Mouse (Mus musculus): ENCODE data around the gene Cfap77. TPM values are rescaled to one million over a fixed set of nuclear protein-coding genes. Genes with fewer than 3 reads are reported as not detected.

Cfap77 gene
- polyA plus RNA-seq, 1 experiment from 2014 or later: 0.18 TPM

DNA sequence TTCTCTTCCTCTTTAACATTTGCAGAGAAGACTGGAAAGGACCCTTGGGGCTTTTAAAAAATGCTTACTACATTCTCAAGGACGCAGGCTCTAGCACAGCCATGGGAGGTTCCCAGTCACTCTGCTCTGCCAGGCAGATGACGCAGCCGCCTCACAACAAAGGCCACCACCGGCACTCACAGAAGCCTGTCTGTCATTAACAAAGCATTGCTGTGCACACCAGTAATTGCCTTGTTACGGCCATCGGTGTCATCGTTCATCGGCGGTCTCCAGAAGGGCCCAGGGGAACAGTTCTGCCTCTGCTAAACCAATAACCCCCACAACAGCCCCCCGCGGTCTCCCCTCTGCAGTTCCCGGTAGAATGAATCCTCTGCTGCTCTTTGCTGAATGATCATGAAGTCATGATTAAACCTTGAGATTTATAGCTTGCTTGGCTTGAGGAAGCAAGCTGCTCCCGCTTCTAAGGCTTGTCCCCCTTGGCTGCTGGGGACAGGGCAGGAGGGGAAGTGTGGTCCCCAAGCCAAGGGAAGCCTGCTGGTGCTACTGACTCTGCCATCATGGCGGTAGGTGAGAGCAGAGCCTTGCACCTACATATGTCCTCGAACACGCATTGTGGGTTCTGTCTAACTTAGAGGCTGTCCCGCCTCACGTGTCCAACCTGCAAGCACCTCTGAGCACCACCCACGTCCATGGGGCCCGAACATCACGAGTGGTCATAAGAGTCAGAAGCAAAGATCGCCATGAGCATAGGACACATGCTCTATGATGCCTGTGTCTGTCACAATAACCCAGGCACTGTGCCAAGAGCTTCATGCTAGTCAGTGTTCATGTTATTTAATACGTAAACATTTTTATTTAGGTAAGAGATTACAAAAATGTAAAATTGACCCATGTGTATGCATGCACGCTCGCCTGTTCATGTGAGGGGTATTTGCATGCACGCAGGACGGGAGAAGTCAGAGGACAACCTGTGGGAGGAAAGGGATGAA lies 38.0 kb downstream of the Cfap77 start:
- Histone ChIP-seq H3K36me3 (ENCODE audit: control insufficient read depth, insufficient read depth) (no peaks in the 10 kb centered on the region), H3K4me1 (ENCODE audit: control insufficient read depth, insufficient read depth, low read length) (no peaks in the 10 kb centered on the region), H3K9ac (ENCODE audit: low read length) (no peak overlapping the region), H3K27me3 (ENCODE audit: control insufficient read depth, insufficient read depth, low read length) (no peaks in the 10 kb centered on the region), H3K9me3 (replicated peaks; ENCODE audit: control insufficient read depth, low read length) (no peaks in the 10 kb centered on the region), H3K4me3 (ENCODE audit: low read length) (no peak overlapping the region), H3K27ac (ENCODE audit: low read length) (0 out of 2 replicates have a peak overlapping the region, but pooled peaks have one; percentile 16), H3K4me2 (ENCODE audit: low read depth, low read length) (peak overlapping the region; percentile 14; the same call in 1 of the 2 replicates)
- WGBS: 60% methylated on average over 27 of the region's 27 CpGs
- ATAC-seq (replicated peaks; ENCODE audit: extremely low read depth, insufficient read depth, low FRiP score): no peak

DNA sequence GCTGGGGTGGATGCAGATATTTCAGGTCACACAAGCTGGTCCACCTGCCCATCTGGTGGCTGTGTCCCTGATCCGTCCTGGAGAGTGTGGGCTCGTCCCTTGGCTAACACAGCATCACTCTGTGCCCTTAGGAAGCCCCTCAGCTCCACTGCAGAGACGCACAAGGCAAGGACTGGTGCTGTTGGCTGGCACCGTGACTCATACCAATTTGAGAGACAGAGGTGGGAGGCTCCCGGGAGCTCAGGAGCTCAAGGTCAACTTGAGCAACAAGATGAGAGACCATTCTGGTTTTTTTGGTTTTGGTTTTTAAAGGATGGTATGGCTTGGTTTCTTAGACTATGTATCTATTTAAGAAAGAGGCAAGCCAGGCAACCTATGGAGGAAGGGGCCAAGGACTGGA lies 42.3 kb downstream of the Cfap77 start:
- H3K4me2 ChIP-seq (ENCODE audit: low read depth, low read length): no peak overlapping the region
- no peak overlapping the region for H3K9ac ChIP-seq (ENCODE audit: low read length)
- no peak for ATAC-seq (replicated peaks; ENCODE audit: extremely low read depth, insufficient read depth, low FRiP score)
- 65% methylated on average over 5 of the region's 5 CpGs for WGBS
- H3K4me1 ChIP-seq (ENCODE audit: control insufficient read depth, insufficient read depth, low read length): no peaks in the 10 kb centered on the region
- no peak overlapping the region for H3K27ac ChIP-seq (ENCODE audit: low read length)
- H3K4me3 ChIP-seq (ENCODE audit: low read length): no peak overlapping the region
- no peaks in the 10 kb centered on the region for H3K36me3 ChIP-seq (ENCODE audit: control insufficient read depth, insufficient read depth)
- peaks cover 7% of the 10 kb centered on the region; the same call in 1 of the 2 replicates for H3K27me3 ChIP-seq (ENCODE audit: control insufficient read depth, insufficient read depth, low read length)
- H3K9me3 ChIP-seq (replicated peaks; ENCODE audit: control insufficient read depth, low read length): no peaks in the 10 kb centered on the region

DNA sequence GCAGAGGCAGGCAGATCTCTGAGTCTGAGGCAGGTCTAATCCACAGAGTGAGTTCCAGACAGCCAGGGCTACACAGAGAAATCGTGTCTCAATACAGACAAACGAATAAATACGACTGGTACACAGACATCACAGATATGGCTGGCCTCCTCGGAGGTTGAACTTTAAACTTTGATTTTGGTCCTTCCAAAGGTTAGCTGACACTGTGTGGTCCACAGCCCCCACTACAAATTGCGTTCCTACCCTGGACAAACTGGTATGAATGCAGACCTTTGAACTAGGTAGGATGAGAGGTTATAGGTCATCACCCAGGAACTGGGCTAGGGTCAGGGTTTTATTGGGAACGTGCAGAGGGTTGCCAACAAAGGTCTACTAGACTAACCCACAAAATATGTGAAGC lies 47.2 kb downstream of the Cfap77 start:
- 82% methylated on average over 6 of the region's 6 CpGs for WGBS
- no peaks in the 10 kb centered on the region for H3K9me3 ChIP-seq (replicated peaks; ENCODE audit: control insufficient read depth, low read length)
- no peak overlapping the region for H3K4me3 ChIP-seq (ENCODE audit: low read length)
- no peak overlapping the region for H3K4me2 ChIP-seq (ENCODE audit: low read depth, low read length)
- H3K36me3 ChIP-seq (ENCODE audit: control insufficient read depth, insufficient read depth): no peaks in the 10 kb centered on the region
- H3K27me3 ChIP-seq (ENCODE audit: control insufficient read depth, insufficient read depth, low read length): peaks cover 7% of the 10 kb centered on the region; the same call in 1 of the 2 replicates
- H3K27ac ChIP-seq (ENCODE audit: low read length): no peak overlapping the region
- no peak overlapping the region for H3K9ac ChIP-seq (ENCODE audit: low read length)
- H3K4me1 ChIP-seq (ENCODE audit: control insufficient read depth, insufficient read depth, low read length): no peaks in the 10 kb centered on the region
- no peak for ATAC-seq (replicated peaks; ENCODE audit: extremely low read depth, insufficient read depth, low FRiP score)

- ATAC-seq (replicated peaks; ENCODE audit: extremely low read depth, insufficient read depth, low FRiP score): no peak
- Histone ChIP-seq H3K4me2 (ENCODE audit: low read depth, low read length) (no peak overlapping the region), H3K36me3 (ENCODE audit: control insufficient read depth, insufficient read depth) (no peaks in the 10 kb centered on the region), H3K9ac (ENCODE audit: low read length) (no peak overlapping the region), H3K27ac (ENCODE audit: low read length) (no peak overlapping the region), H3K27me3 (ENCODE audit: control insufficient read depth, insufficient read depth, low read length) (peaks cover 7% of the 10 kb centered on the region; the same call in 1 of the 2 replicates), H3K9me3 (replicated peaks; ENCODE audit: control insufficient read depth, low read length) (no peaks in the 10 kb centered on the region), H3K4me1 (ENCODE audit: control insufficient read depth, insufficient read depth, low read length) (no peaks in the 10 kb centered on the region), H3K4me3 (ENCODE audit: low read length) (no peak overlapping the region)
- 81% methylated on average over 13 of the region's 13 CpGs for WGBS
Measured at GRCm38 (mm10) chr2:29006455-29007034, 48.3 kb downstream of the Cfap77 start.

GRCm38 (mm10) chr2:29004037-29004436 lies 50.8 kb downstream of the Cfap77 start:
- ATAC-seq (replicated peaks; ENCODE audit: extremely low read depth, insufficient read depth, low FRiP score): no peak
- no peak overlapping the region for H3K4me2 ChIP-seq (ENCODE audit: low read depth, low read length)
- 66% methylated on average over 9 of the region's 9 CpGs for WGBS

DNA sequence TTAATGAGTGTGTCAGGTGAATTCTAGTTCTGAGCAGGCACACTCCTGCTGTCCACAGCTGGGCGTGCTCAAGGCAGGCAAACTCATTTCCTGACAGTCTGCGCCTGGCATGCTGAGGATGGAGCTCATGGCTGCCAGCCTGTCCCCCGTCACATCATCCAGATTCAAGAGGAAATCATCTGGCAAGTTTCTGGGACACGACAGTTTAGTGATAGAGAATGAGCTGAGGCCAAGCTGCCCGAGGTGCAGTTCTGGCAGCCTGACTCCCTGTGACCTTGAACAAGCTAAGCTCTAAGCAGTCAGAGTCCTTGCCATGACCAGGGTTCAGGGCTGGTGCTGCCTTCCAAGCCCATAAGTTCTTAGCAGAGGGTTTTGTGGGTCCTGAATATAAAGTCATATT lies 56.6 kb downstream of the Cfap77 start:
- H3K9ac ChIP-seq (ENCODE audit: low read length): no peak overlapping the region
- no peaks in the 10 kb centered on the region for H3K9me3 ChIP-seq (replicated peaks; ENCODE audit: control insufficient read depth, low read length)
- 19% methylated on average over 5 of the region's 5 CpGs for WGBS
- no peaks in the 10 kb centered on the region for H3K36me3 ChIP-seq (ENCODE audit: control insufficient read depth, insufficient read depth)
- H3K4me3 ChIP-seq (ENCODE audit: low read length): no peak overlapping the region
- H3K4me2 ChIP-seq (ENCODE audit: low read depth, low read length): no peak overlapping the region
- no peaks in the 10 kb centered on the region for H3K27me3 ChIP-seq (ENCODE audit: control insufficient read depth, insufficient read depth, low read length)
- H3K4me1 ChIP-seq (ENCODE audit: control insufficient read depth, insufficient read depth, low read length): no peaks in the 10 kb centered on the region
- 0 out of 2 replicates have a peak, but pooled peaks have one; percentile 45 for ATAC-seq (replicated peaks; ENCODE audit: extremely low read depth, insufficient read depth, low FRiP score)
- no peak overlapping the region for H3K27ac ChIP-seq (ENCODE audit: low read length)

More at GRCm38 (mm10) chr2:29004037-29004436, 50.8 kb downstream of the Cfap77 start:
- peaks cover 4% of the 10 kb centered on the region; the same call in 1 of the 2 replicates for H3K27me3 ChIP-seq (ENCODE audit: control insufficient read depth, insufficient read depth, low read length)
- H3K27ac ChIP-seq (ENCODE audit: low read length): no peak overlapping the region
- no peaks in the 10 kb centered on the region for H3K4me1 ChIP-seq (ENCODE audit: control insufficient read depth, insufficient read depth, low read length)
- no peak overlapping the region for H3K4me3 ChIP-seq (ENCODE audit: low read length)
- no peak overlapping the region for H3K9ac ChIP-seq (ENCODE audit: low read length)
- no peaks in the 10 kb centered on the region for H3K36me3 ChIP-seq (ENCODE audit: control insufficient read depth, insufficient read depth)
- no peaks in the 10 kb centered on the region for H3K9me3 ChIP-seq (replicated peaks; ENCODE audit: control insufficient read depth, low read length)

DNA sequence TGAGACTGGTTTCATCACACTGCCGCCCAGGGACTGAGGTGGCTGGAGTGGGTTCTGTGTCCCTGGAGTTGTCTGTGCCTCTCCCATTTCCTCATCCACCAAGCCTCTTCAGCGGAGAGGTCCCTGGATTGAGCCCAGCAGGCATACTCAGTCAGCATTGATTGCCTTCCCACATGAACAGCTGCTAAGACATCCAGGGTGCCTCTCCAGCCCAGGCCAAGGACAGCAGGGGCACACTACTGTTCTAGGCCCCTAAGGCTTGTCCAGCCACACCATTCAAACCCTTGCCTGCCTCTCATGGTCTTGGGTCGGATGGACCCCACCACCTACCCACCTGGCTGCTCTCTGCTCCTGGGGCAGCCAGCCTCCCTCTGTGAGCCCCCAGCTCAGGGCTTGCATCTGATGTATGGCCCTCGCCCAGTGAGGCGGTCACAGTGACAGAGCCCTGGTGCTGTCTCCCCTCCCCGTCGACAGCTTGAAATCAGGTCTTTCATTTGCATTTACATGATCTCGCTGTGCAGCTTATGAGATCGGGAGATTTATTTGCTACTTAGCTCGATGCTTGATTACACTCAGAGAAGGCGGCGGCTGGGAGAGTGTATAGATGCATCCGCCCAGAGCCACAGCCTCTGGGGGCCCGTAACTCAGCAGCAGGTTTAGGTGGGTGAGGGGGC lies 57.6 kb downstream of the Cfap77 start:
- no peak overlapping the region for H3K9ac ChIP-seq (ENCODE audit: low read length)
- no peak for ATAC-seq (replicated peaks; ENCODE audit: extremely low read depth, insufficient read depth, low FRiP score)
- H3K4me1 ChIP-seq (ENCODE audit: control insufficient read depth, insufficient read depth, low read length): no peaks in the 10 kb centered on the region
- 71% methylated on average over 14 of the region's 14 CpGs for WGBS
- H3K9me3 ChIP-seq (replicated peaks; ENCODE audit: control insufficient read depth, low read length): no peaks in the 10 kb centered on the region
- H3K27ac ChIP-seq (ENCODE audit: low read length): no peak overlapping the region
- H3K36me3 ChIP-seq (ENCODE audit: control insufficient read depth, insufficient read depth): no peaks in the 10 kb centered on the region
- no peaks in the 10 kb centered on the region for H3K27me3 ChIP-seq (ENCODE audit: control insufficient read depth, insufficient read depth, low read length)
- no peak overlapping the region for H3K4me3 ChIP-seq (ENCODE audit: low read length)
- H3K4me2 ChIP-seq (ENCODE audit: low read depth, low read length): no peak overlapping the region

DNA sequence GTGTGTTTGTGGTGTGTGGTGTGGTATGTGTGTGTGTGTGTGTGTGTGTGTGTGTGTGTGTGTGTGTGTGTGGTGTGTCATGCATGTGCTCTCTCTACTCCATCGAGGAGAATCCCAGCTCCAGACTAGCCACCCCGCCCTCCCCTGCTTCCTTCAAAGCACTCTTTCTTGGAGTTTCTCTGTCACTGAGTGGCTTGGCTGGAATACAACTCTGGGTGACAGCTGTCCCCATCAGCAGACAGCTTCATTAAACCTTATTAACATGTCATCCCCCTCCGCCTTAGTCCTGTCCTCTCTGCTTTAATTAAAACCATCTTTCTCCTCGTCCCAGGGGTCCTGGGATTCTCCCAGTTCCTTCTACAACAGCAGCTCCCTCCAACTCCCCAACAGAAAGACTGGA lies 59.4 kb downstream of the Cfap77 start:
- H3K27ac ChIP-seq (ENCODE audit: low read length): no peak overlapping the region
- no peaks in the 10 kb centered on the region for H3K9me3 ChIP-seq (replicated peaks; ENCODE audit: control insufficient read depth, low read length)
- no peaks in the 10 kb centered on the region for H3K27me3 ChIP-seq (ENCODE audit: control insufficient read depth, insufficient read depth, low read length)
- H3K9ac ChIP-seq (ENCODE audit: low read length): no peak overlapping the region
- no peak for ATAC-seq (replicated peaks; ENCODE audit: extremely low read depth, insufficient read depth, low FRiP score)
- H3K36me3 ChIP-seq (ENCODE audit: control insufficient read depth, insufficient read depth): no peaks in the 10 kb centered on the region
- no peaks in the 10 kb centered on the region for H3K4me1 ChIP-seq (ENCODE audit: control insufficient read depth, insufficient read depth, low read length)
- H3K4me3 ChIP-seq (ENCODE audit: low read length): no peak overlapping the region
- H3K4me2 ChIP-seq (ENCODE audit: low read depth, low read length): no peak overlapping the region
- 67% methylated on average over 4 of the region's 4 CpGs for WGBS
